Mouse (Mus musculus) erythroid progenitor cell, adult 5-6 weeks (primary cell): ENCODE measurements around the gene Acta2. TPM values are rescaled to one million over a fixed set of nuclear protein-coding genes. Genes with fewer than 3 reads are reported as not detected.

Experiments
- ATAC-seq: replicated peaks from 2 replicates; pipeline ENCODE4 v1.8.0; 2016; ENCODE audit warnings: moderate number of reproducible peaks, mild to moderate bottlenecking, moderate TSS enrichment, inconsistent platforms; ENCODE audit not compliant: poor library complexity, low FRiP score, severe bottlenecking
- total RNA-seq, 2 experiments: library from RNA; stranded (forward) in 1 of 2; stranded (reverse) in 1 of 2; fragments of 150-400 nt in 1 of 2; fragments of 186-747, 209-891 nt in 1 of 2; gene quantifications; 2 replicates each; pipeline versions ENCODE4 v1.2.3 to v1.2.4; 2015 to 2017; ENCODE audit warnings: low replicate concordance in 2 of 2

The Acta2 gene
- total RNA-seq, 2 experiments from 2014 or later: not detected

- no peak for ATAC-seq
Observed at GRCm38 (mm10) chr19:34194132-34194745, 61.2 kb downstream of the Acta2 start.

GRCm38 (mm10) chr19:34193683-34194082 is 61.7 kb downstream of the Acta2 start:
- ATAC-seq: no peak

DNA sequence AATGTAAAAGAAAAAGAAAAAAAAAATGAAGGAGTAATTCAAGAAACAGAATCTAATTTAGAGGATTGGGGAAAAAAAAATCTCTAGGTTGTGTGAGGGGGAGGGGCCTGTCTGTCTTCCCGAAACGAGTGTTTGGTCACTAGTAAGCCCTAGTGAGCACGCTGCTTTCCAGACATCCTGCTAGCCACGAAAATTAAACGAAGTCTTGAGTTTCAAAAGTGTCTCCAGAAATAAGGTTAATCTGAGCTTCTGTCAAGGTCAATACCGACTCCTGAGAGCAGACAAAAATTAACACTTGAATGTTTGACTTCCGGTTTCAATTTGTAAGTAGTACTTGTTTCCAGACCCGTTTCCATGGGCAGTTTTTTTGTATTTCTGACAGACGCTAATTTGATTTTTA is 62.2 kb downstream of the Acta2 start:
- ATAC-seq: no peak

DNA sequence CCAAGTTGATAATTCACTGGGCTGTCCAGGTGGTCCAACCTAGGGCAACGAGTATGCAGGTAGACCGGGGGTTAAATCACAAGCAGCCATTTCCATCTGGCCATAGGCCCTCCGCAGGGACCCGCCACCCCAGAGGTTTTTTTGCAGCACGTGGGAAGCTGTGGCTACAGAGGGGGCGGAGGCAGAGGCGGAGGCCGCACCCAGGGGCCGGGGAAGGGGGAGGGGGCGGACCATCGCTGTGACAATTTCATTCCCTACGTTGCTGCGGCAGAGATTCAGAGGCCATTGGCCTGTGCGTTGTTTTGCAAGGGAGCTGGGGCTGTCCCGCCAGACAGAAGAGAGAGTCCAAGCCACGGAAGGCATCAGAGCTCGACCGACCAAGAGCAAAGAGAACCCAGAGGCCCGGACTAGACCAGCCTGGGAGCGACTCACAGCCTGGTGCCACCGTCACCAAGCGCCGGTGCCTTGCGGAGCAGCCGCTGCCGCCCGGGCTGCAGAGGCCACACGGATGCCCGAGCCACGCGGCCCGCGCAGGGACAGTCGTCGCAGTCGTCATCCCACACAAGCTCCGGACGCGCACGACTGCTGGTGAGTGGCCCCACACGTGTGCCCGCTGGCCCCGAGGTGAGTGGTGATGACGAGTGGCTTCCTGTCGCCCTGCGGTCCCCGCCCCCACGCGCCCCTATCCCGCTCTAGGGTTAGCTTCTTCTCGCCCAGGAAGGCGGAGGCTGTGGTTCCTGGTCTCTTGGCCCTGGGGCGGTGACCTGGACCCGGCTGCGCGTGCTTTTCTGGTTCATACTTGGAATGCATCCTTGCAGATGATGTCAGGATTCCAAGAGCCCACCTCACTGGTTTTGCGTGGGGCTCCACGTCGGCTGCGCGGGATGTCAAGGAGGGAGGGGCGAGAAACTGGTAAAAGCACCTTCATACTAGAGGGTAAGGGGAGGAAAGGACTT is 63.1 kb downstream of the Acta2 start, which contains the start of gene Stambpl1:
Gene Stambpl1 (plus strand): TSS at position 222 of the 956 bp plus-strand sequence.
- ATAC-seq: peak; percentile 19; the same call in 1 of the 2 replicates

- ATAC-seq: no peak
Observed at GRCm38 (mm10) chr19:34191645-34192007, 63.8 kb downstream of the Acta2 start.

Other genes with a start within 250 kb of the Acta2 start
- not detected in 2 replicates for gene Lipk, start 247.3 kb downstream of the Acta2 start, total RNA-seq (2015; ENCODE audit: low replicate concordance)
- not detected in 2 replicates for gene Lipk, start 247.3 kb downstream of the Acta2 start, total RNA-seq (2017; ENCODE audit: low replicate concordance)
- gene Lipn, start 188.2 kb downstream of the Acta2 start, total RNA-seq (2015; ENCODE audit: low replicate concordance): not detected in 2 replicates
- gene Lipn, start 188.2 kb downstream of the Acta2 start, total RNA-seq (2017; ENCODE audit: low replicate concordance): not detected in 2 replicates
- not detected in 2 replicates for gene Lipm, start 154.7 kb downstream of the Acta2 start, total RNA-seq (2015; ENCODE audit: low replicate concordance)
- gene Lipm, start 154.7 kb downstream of the Acta2 start, total RNA-seq (2017; ENCODE audit: low replicate concordance): not detected in 2 replicates
- gene Ankrd22, start 89.5 kb downstream of the Acta2 start, total RNA-seq (2015; ENCODE audit: low replicate concordance): 4.6 and 10.5 TPM in 2 replicates
- gene Ankrd22, start 89.5 kb downstream of the Acta2 start, total RNA-seq (2017; ENCODE audit: low replicate concordance): 1.3 TPM in 1 of 2 replicates, not detected in the other
- gene Stambpl1, start 63.4 kb downstream of the Acta2 start, total RNA-seq (2015; ENCODE audit: low replicate concordance): 9.2 and 21.3 TPM in 2 replicates
- gene Stambpl1, start 63.4 kb downstream of the Acta2 start, total RNA-seq (2017; ENCODE audit: low replicate concordance): 2.7 and 7.8 TPM in 2 replicates
- gene Fas, start 35.1 kb upstream of the Acta2 start, total RNA-seq (2015; ENCODE audit: low replicate concordance): not detected in 2 replicates
- 2.6 and 8.5 TPM in 2 replicates for gene Fas, start 35.1 kb upstream of the Acta2 start, total RNA-seq (2017; ENCODE audit: low replicate concordance)
- not detected in 2 replicates for gene Ch25h, start 219.6 kb upstream of the Acta2 start, total RNA-seq (2015; ENCODE audit: low replicate concordance)
- gene Ch25h, start 219.6 kb upstream of the Acta2 start, total RNA-seq (2017; ENCODE audit: low replicate concordance): not detected in 2 replicates